Mouse (Mus musculus) heart, embryonic 11.5 days (tissue): ENCODE measurements around the gene Rbm47. TPM values are rescaled to one million over a fixed set of nuclear protein-coding genes. Genes with fewer than 3 reads are reported as not detected.

ENCODE experiments used
- ATAC-seq: fragments of 200-750 bp; cut with Nextera tagmentation; replicated peaks from 2 replicates; pipeline ENCODE4 v1.8.0; 2017; ENCODE audit warnings: moderate library complexity; ENCODE audit not compliant: insufficient number of reproducible peaks, low FRiP score, low TSS enrichment
- H3K27ac ChIP-seq: fragments of 300-500 bp; sonication (generic); 2 replicates; pipeline ENCODE4 v1.5.1; 2014; ENCODE audit warnings: mild to moderate bottlenecking, low read depth, low read length
- H3K27me3 ChIP-seq: fragments of 300-500 bp; sonication (generic); 2 replicates; pipeline ENCODE4 v1.6.1; 2014; ENCODE audit warnings: mild to moderate bottlenecking, low read length, mixed read lengths; ENCODE audit not compliant: control insufficient read depth, insufficient read depth
- H3K36me3 ChIP-seq: fragments of 300-500 bp; sonication (generic); 2 replicates; pipeline ENCODE4 v1.6.1; 2014; ENCODE audit warnings: mild to moderate bottlenecking, low read length, moderate library complexity, mixed read lengths; ENCODE audit not compliant: control insufficient read depth, insufficient read depth
- H3K4me1 ChIP-seq: fragments of 300-500 bp; sonication (generic); 2 replicates; pipeline ENCODE4 v1.6.1; 2014; ENCODE audit warnings: low read length; ENCODE audit not compliant: control insufficient read depth, insufficient read depth
- H3K4me2 ChIP-seq: fragments of 300-500 bp; sonication (generic); 2 replicates; pipeline ENCODE4 v1.6.1; 2014; ENCODE audit warnings: mild to moderate bottlenecking, moderate library complexity
- H3K4me3 ChIP-seq: fragments of 300-500 bp; sonication (generic); 2 replicates; pipeline ENCODE4 v1.5.1; 2014; ENCODE audit warnings: low read depth, low read length
- H3K9ac ChIP-seq: fragments of 300-500 bp; sonication (generic); 2 replicates; pipeline ENCODE4 v1.6.1; 2014; ENCODE audit warnings: mild to moderate bottlenecking, low read depth, low read length, moderate library complexity
- H3K9me3 ChIP-seq: fragments of 300-500 bp; sonication (generic); replicated peaks from 2 replicates; pipeline ENCODE4 v1.6.1; 2016; ENCODE audit warnings: low read length; ENCODE audit not compliant: control insufficient read depth
- WGBS: fragments of 180-500 bp; shearing (Covaris S2); extraction: QIAGEN DNeasy Blood & Tissue Kit; methylation state at CpG from one replicate; pipeline ENCODE4 v1.1.7; 2014; ENCODE audit not compliant: insufficient replicate concordance; 5-methylcytosine and 5-hydroxymethylcytosine counted together
- polyA plus RNA-seq: library from polyadenylated mRNA; unstranded; fragments of >200 nt; fragmentation: Nextera tagmentation; extraction: Ambion mirVana; gene quantifications from 2 replicates; pipeline ENCODE4 v1.2.1, GENCODE M21; 2014

The Rbm47 gene
- polyA plus RNA-seq, 1 experiment from 2014 or later, result 1.8 TPM

GRCm38 (mm10) chr5:66076685-66077301 lies 96.1 kb downstream of the Rbm47 start:
- H3K4me1 ChIP-seq, result no peaks in the 10 kb centered on the region
- ATAC-seq, result no peak
- H3K4me3 ChIP-seq, result no peak overlapping the region
- H3K9ac ChIP-seq, result no peak overlapping the region
- H3K27me3 ChIP-seq, result no peaks in the 10 kb centered on the region
- no peaks in the 10 kb centered on the region for H3K9me3 ChIP-seq
- H3K36me3 ChIP-seq, result no peaks in the 10 kb centered on the region
- WGBS, result 67% methylated on average over 12 of the region's 12 CpGs
- no peak overlapping the region for H3K4me2 ChIP-seq
- H3K27ac ChIP-seq, result no peak overlapping the region

GRCm38 (mm10) chr5:66075906-66076305 lies 97.0 kb downstream of the Rbm47 start:
- H3K9me3 ChIP-seq, result no peaks in the 10 kb centered on the region
- no peak overlapping the region for H3K9ac ChIP-seq
- no peaks in the 10 kb centered on the region for H3K36me3 ChIP-seq
- ATAC-seq, result no peak
- H3K4me2 ChIP-seq, result no peak overlapping the region
- WGBS, result 89% methylated on average over 12 of the region's 12 CpGs
- H3K4me1 ChIP-seq, result no peaks in the 10 kb centered on the region
- H3K4me3 ChIP-seq, result no peak overlapping the region
- no peaks in the 10 kb centered on the region for H3K27me3 ChIP-seq
- H3K27ac ChIP-seq, result no peak overlapping the region

GRCm38 (mm10) chr5:66075032-66075488 lies 97.9 kb downstream of the Rbm47 start:
- H3K9me3 ChIP-seq, result no peaks in the 10 kb centered on the region
- no peak for ATAC-seq
- no peak overlapping the region for H3K4me2 ChIP-seq
- H3K27ac ChIP-seq, result no peak overlapping the region
- 77% methylated on average over 9 of the region's 9 CpGs for WGBS
- no peak overlapping the region for H3K4me3 ChIP-seq
- no peak overlapping the region for H3K9ac ChIP-seq
- no peaks in the 10 kb centered on the region for H3K36me3 ChIP-seq
- H3K27me3 ChIP-seq, result no peaks in the 10 kb centered on the region
- peaks cover 3% of the 10 kb centered on the region; the same call in 1 of the 2 replicates for H3K4me1 ChIP-seq

GRCm38 (mm10) chr5:66074235-66074634 lies 98.7 kb downstream of the Rbm47 start:
- WGBS, result 88% methylated on average over 5 of the region's 5 CpGs
- H3K4me2 ChIP-seq, result no peak overlapping the region
- no peak overlapping the region for H3K9ac ChIP-seq
- H3K36me3 ChIP-seq, result no peaks in the 10 kb centered on the region
- ATAC-seq, result no peak
- no peaks in the 10 kb centered on the region for H3K9me3 ChIP-seq
- peaks cover 7% of the 10 kb centered on the region; the same call in 1 of the 2 replicates for H3K4me1 ChIP-seq
- no peak overlapping the region for H3K4me3 ChIP-seq
- no peaks in the 10 kb centered on the region for H3K27me3 ChIP-seq
- no peak overlapping the region for H3K27ac ChIP-seq

GRCm38 (mm10) chr5:66073604-66074164 lies 99.2 kb downstream of the Rbm47 start:
- H3K9me3 ChIP-seq, result no peaks in the 10 kb centered on the region
- no peak overlapping the region for H3K27ac ChIP-seq
- 85% methylated on average over 12 of the region's 12 CpGs for WGBS
- H3K27me3 ChIP-seq, result no peaks in the 10 kb centered on the region
- H3K36me3 ChIP-seq, result no peaks in the 10 kb centered on the region
- H3K9ac ChIP-seq, result no peak overlapping the region
- peaks cover 7% of the 10 kb centered on the region; the same call in 1 of the 2 replicates for H3K4me1 ChIP-seq
- no peak overlapping the region for H3K4me3 ChIP-seq
- no peak overlapping the region for H3K4me2 ChIP-seq
- ATAC-seq, result no peak

- no peak for ATAC-seq
- Histone ChIP-seq H3K9ac (no peak overlapping the region), H3K27ac (no peak overlapping the region), H3K27me3 (no peaks in the 10 kb centered on the region), H3K4me1 (peaks cover 11% of the 10 kb centered on the region; the same call in 1 of the 2 replicates), H3K4me2 (no peak overlapping the region), H3K9me3 (no peaks in the 10 kb centered on the region), H3K36me3 (no peaks in the 10 kb centered on the region), H3K4me3 (no peak overlapping the region)
- WGBS, result 76% methylated on average over 8 of the region's 8 CpGs
Observed at GRCm38 (mm10) chr5:66071722-66072121, 101.2 kb downstream of the Rbm47 start.

- peak overlapping the region; percentile 87 for H3K4me2 ChIP-seq
- WGBS, result 39% methylated on average over 2 of the region's 2 CpGs
- no peak for ATAC-seq
- no peak overlapping the region for H3K4me3 ChIP-seq
- H3K9ac ChIP-seq, result no peak overlapping the region
- no peaks in the 10 kb centered on the region for H3K36me3 ChIP-seq
- no peaks in the 10 kb centered on the region for H3K9me3 ChIP-seq
- no peaks in the 10 kb centered on the region for H3K27me3 ChIP-seq
- H3K27ac ChIP-seq, result no peak overlapping the region
- peaks cover 11% of the 10 kb centered on the region; the same call in 1 of the 2 replicates for H3K4me1 ChIP-seq
Observed at GRCm38 (mm10) chr5:66070350-66070749, 102.6 kb downstream of the Rbm47 start.

GRCm38 (mm10) chr5:66069470-66070144 lies 103.3 kb downstream of the Rbm47 start:
- H3K4me2 ChIP-seq, result peak overlapping the region; percentile 87
- no peaks in the 10 kb centered on the region for H3K27me3 ChIP-seq
- no peak for ATAC-seq
- H3K4me3 ChIP-seq, result peak overlapping the region; percentile 47
- peak overlapping the region; percentile 59; the same call in 1 of the 2 replicates for H3K9ac ChIP-seq
- H3K4me1 ChIP-seq, result peaks cover 11% of the 10 kb centered on the region; the same call in 1 of the 2 replicates
- WGBS, result 15% methylated on average over 27 of the region's 27 CpGs
- H3K27ac ChIP-seq, result no peak overlapping the region
- no peaks in the 10 kb centered on the region for H3K36me3 ChIP-seq
- no peaks in the 10 kb centered on the region for H3K9me3 ChIP-seq
